Mouse (Mus musculus) activated CD4-positive, CD25-positive, alpha-beta regulatory T cell, adult 9 weeks (primary cell): Measurements from ENCODE around the gene Cox20. TPM values are rescaled to one million over a fixed set of nuclear protein-coding genes. Genes with fewer than 3 reads are reported as not detected.

Experiments
- polyA plus RNA-seq: library from polyadenylated mRNA; unstranded; fragments of 100-300 nt; shearing (Covaris generic); gene quantifications from one replicate; pipeline ENCODE4 v1.2.1, GENCODE M21; 2017

The Cox20 gene
- polyA plus RNA-seq: 192 TPM

GRCm38 (mm10) chr1:178318389-178319184 is at the start of gene Cox20:
Gene Cox20 (plus strand): TSS chr1:178319130.

DNA sequence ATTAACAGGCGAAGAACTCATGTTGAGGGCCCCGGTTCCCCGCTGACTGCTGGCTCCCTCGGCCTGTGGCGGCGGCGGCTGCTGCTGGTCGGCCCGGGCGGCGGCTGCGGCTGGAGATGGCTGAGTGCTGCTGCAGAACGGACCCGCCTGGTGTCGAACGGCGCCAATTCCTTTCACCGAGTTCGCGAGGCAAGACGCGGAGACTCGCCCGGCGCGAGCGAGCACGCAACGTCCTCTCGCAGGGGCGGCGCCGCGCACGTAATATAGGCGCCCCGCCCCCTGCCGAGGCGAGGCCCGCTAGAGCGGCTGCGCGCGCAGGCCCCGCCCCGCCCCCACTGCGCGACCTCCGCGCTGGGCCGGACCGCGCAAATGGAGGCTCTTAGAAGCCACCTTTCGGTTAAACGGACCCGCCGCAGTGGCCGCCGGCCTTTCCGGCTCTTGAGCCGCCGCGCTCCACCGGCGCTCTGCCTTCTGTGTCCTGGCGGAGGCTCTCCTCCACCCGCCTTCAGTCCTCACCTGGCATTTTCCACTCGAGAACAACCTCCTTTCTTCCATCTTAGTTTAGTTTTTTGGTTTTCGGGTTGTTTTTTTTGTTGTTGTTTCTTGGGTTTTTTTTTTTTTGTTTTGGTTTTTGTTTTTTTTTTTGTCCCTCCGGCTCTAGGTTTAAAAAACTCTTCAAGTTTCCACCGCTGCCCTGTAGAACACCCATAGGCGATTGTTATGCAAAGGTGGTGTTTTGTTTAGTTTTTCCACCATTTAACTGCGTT is 18.8 kb downstream of the Cox20 start, which contains the start of gene Hnrnpu:
Gene Hnrnpu, minus strand, starts transcription at position 247 of the 767 bp plus-strand sequence.

Other genes with a start within 250 kb of the Cox20 start
- 12.0 TPM for gene Desi2, start 131.7 kb upstream of the Cox20 start, polyA plus RNA-seq
- 181 TPM for gene Hnrnpu, start 18.7 kb downstream of the Cox20 start, polyA plus RNA-seq
- 6.3 TPM for gene Efcab2, start 87.0 kb downstream of the Cox20 start, polyA plus RNA-seq
- not detected for gene Kif26b, start 210.0 kb downstream of the Cox20 start, polyA plus RNA-seq